Mouse (Mus musculus) adrenal gland, postnatal 36 days (tissue): ENCODE data around the gene Glod5. TPM values are rescaled to one million over a fixed set of nuclear protein-coding genes. Genes with fewer than 3 reads are reported as not detected.
"Not testable (repeated sequence)": the region's sequence is repeated elsewhere in the genome, so short reads cannot be mapped to it uniquely, and the experiment has no call there.

ENCODE experiments used
- DNase-seq, 2 experiments: peaks; one replicate each; pipeline ENCODE4 v3.0.0; 2021; ENCODE audit warnings: mixed read lengths in 1 of 2
- long read RNA-seq, 2 experiments: library from polyadenylated mRNA; stranded (forward); transcript quantifications; one replicate each; pipeline ENCODE4 v2.0.0; 2021; ENCODE audit warnings: borderline sequencing depth in 2 of 2
- total RNA-seq, 2 experiments: library from RNA; stranded (reverse); gene quantifications; 2 replicates each; pipeline ENCODE4 v1.2.3; 2021

Glod5 gene
- not detected for total RNA-seq
- long read RNA-seq, experiment 1 = 0 reads
- long read RNA-seq, experiment 2 = 0 reads

DNA sequence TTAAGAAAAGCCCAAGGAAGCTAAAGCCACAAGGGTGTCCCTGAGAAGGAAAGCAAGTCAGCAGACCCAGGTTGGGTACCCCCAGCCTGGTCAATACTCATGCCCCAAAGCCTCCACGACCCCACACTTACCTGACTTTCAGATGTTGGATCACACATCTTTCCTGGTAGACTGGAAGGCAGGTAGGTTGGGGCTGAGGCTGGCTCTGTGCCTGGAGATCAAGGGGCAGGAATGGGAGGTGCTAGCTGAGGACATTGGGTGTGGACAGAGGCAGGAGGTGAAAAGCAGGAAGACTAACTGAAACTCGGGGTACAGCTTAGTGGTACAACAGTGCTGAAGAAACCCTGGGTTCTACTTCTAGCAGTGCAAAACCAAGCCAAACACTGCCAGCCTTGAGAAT is at the start of gene Glod5:
TSS of gene Glod5 (minus strand) at position 207 of the 400 bp plus-strand sequence.
- DNase-seq = no peak

- not testable (repeated sequence) for DNase-seq
These were observed 32.9 kb upstream of the Glod5 start for GRCm38 (mm10) chrX:8051044-8051781.

DNA sequence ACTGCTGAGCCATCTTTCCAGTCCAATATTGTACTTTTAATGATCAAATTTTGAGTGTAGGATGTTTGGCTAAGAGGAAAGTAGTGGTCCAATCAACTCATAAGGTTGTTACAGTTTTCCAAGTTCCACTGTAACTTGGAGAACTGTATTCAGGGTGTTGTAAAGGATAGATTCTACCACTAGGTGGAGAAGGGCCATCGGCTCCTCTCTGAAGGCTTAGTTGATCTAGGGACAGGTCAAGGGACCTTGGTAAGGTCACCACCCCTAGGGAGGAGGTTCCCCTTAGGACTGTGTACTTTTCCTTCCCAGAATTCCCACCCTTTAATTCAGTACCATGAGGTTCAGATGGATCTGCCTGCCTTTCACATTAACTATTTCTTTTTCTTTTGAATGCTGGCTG is 14.7 kb upstream of the Glod5 start:
- no peak for DNase-seq

DNA sequence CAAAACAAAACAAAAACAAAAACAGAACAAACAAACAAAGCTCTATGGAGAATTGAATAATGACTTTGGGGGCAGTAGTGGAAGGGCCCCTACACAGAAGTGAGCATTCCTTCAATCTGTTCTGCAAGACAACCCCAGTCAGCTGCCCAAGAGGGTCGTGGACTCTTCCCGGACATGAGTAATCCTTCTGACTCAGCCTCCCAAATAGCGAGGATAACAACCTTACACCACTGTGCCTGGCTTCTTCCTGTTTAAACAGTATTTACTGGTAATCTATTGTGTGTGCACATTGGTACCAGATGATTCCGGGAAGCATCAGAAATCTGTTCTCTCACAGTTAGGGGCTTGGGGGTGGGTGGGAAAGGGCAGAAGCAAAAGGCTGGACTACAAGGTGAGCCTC is 8.5 kb upstream of the Glod5 start:
- DNase-seq = no peak

GRCm38 (mm10) chrX:8024795-8025194 is 6.5 kb upstream of the Glod5 start:
- no peak for DNase-seq

DNA sequence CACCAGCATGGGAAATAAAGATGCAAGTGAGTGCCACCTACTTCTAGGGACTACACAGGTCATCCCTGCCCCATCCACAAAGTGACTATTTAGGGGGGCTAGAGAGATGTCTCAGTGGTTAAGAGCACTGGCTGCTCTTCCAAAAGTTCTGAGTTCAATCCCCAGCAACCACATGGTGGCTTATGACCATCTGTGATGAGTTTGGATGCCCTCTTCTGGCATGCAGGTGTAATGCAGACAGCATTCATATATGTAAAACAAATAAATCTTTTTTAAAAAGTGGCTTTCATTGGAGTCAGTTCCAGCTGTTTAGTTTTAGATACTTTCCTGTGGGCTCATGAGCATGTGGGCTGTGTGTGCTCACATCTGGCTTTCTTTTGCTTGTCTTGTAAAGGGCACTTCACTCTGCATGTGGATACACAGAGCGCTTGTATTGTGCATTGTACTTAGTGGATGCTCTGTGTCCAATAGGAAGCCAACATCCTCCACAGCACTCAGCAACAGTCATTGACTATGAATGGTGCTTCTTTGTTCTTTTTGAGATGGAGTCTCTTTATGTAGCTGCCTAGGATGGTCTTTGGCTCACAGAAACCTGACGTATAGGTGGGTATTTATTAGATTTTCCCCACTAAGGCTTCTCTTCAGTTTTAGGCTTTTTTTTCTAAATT is 2.0 kb upstream of the Glod5 start:
- DNase-seq = no peak

GRCm38 (mm10) chrX:8017142-8017541 is 1.1 kb downstream of the Glod5 start:
- peak; percentile 40 to 60 for DNase-seq

DNA sequence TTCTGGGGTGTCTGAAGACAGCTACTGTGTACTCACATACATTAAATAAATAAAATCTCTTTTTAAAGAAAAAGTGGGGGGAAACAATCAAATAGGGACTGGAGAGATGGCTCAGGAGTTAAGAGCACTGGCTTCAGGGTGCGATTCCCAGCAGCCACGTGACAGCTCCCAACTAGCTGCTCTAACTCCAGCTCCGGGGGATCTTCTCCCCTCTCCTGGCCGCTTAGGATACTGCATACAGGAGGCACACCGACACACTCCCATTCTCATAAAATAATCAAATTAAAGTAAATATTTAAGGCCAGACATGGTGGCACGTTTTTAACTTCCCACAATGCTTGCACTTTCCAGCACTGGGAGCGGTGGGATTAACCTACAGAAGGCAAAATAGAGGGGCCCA is 2.6 kb downstream of the Glod5 start:
- DNase-seq = not testable (repeated sequence)

DNA sequence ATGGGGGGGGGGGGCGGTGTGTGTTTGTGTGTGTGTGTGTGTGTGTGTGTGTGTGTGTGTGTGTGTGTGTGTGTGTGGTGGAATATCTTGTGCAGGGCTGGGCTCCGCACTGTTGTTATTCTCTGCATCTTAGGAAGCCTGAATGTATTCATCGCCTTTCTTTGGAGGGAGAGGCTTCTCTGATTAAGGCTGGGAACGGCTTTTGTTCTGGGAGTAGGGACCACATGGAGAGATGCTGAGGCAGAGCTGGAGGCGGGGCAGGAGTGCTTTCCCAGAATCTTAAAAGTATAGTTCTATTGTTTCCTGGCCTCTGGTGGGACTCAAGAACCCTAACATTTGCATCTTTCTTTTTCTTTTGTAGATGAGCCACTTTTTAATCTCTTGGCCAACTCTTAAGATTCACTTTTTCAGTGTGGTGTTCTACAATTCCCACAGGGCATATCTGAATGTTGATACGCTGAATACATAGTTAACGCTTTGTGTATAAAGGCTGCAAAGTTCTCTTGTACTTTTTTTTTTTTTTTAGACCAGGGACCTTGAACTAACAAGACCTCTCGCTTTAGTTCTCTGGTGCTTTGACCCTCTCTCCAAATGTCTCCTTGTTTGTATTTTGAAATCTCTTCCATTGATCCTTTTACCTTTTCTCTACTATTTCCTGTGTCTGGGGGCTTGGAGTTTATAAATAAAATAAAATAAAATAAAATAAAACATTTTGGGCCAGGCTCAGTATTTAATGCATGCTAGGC is 4.5 kb downstream of the Glod5 start:
- DNase-seq = no peak

GRCm38 (mm10) chrX:8013157-8013556 is 5.1 kb downstream of the Glod5 start:
- no peak for DNase-seq

GRCm38 (mm10) chrX:8009356-8009755 is 8.9 kb downstream of the Glod5 start:
- not testable (repeated sequence) for DNase-seq

GRCm38 (mm10) chrX:8008543-8008942 is 9.7 kb downstream of the Glod5 start:
- DNase-seq = no peak

GRCm38 (mm10) chrX:8002971-8003370 is 15.3 kb downstream of the Glod5 start:
- DNase-seq = no peak

DNA sequence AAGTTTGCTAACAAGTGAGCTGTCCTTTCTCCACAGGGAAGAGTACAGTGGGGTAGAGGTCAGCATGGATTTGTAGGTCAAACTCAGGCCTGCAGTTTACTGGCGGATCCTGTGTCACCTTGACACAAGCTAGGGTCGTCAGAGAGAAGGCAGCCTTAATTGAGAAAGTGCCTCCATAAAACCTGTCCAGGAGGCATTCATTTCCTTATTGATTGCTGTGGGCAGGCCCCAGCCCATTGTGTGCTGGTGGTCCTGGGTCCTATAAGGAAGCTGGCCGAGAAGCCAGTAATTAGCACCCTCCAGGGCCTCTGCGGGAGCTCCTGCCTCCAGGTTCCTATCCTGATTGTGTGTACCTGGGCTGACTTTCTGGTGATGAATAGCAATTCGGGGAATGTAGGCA is 16.3 kb downstream of the Glod5 start:
- DNase-seq = no peak

DNA sequence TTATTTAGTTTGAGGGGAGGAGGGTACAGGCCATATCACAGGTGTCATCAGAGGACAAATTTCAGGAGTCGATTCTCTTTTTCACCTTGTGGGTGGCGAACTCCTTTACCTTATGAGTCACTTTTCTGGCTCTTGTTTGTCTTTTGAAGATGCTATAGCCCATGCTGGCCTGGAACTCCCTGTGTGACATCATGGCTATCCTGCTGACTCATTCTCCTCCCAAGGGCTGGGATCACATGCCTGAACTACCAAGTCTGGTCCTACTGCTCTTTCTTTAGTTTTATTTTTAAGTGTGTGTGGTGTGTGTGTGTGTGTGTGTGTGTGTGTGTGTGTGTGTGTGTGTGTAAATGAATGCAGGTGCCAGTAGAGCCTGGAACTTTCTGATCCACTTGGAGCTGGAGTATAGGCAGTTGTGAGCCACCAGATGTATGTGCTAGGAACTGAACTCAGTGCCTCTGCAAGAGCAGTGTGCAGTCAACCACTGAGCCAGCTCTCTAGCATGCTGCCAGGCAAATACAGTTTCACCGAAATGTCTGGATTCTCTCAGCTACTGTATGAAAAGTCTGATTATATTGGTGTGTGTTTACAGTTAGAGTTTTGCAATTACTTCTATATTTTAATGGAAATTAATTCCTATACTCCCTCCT is 17.6 kb downstream of the Glod5 start:
- peak; percentile 27 to 48 for DNase-seq

- no peak for DNase-seq
These were observed 25.1 kb downstream of the Glod5 start for GRCm38 (mm10) chrX:7993068-7993735.

GRCm38 (mm10) chrX:7992379-7993067 is 25.8 kb downstream of the Glod5 start:
- DNase-seq = no peak

DNA sequence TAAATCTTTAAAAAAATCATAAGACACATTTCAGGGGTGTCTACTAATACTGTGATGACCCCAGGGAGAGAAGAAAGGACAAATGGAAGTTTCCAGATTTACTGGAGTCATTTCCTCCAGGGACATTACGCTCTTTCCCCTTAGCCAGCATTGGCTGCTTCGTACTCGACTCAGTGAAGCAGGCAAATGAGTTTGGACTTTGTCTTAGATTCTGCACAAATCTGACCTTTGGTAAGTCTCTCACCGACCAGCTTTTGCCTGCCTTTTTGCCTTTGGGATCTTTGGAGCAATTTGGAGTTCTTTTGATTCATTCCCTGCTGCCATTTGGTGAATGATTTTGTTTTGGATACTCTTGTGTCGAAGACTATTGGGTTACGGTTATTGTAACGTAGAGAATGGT is 36.9 kb downstream of the Glod5 start:
- no peak for DNase-seq

GRCm38 (mm10) chrX:7977892-7978291 is 40.4 kb downstream of the Glod5 start, which contains the start of gene Gata1:
TSS of gene Gata1 (minus strand) at chrX:7978071.
- no peak for DNase-seq

DNA sequence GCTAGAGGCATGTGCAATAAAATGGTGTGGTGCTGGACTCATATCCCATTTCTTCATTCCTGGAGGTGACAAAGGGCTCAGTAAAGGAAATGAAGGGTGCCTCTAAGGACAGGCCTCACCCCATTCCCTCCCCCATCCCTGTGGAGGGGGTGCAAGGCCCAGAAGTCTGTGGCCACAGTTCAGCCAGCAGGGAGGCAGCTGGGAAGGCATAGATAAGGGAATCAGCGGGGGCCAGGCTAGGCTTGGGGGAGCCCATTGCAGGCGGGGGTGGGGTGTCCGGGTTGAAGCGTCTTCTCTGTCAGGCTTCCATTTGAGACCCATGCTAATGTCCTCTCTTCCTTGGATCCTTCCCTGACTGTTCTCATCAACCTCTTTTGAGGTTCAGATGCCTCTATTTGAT is 47.0 kb downstream of the Glod5 start:
- DNase-seq = no peak

DNA sequence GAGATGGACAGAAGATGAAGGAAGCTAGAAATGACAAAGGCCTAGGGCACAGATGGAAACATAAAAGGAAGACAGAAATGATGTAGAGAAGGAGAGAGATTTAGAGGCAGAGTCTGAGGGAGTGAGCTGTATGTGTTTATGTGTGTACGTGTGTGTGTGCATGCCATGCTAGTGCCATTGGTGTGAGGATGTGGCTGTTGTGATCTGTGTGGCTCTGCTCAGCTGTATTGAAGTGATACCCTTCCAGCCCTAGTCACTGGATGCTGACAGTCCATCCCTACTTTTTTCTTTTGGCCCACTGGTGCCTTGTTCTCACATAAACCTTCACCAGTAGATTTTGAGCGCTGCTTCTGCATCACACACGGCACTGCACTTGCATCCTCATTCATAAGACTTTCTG is 49.4 kb downstream of the Glod5 start:
- DNase-seq = no peak
